Mouse (Mus musculus): ENCODE measurements around the gene Slc9a3r1. TPM values are rescaled to one million over a fixed set of nuclear protein-coding genes. Genes with fewer than 3 reads are reported as not detected.

Slc9a3r1 gene
- polyA plus RNA-seq (2015; fragmentation: Nextera tagmentation; extraction: Ambion mirVana): 34.2 and 51.7 TPM in 2 replicates

GRCm38 (mm10) chr11:115162832-115163480, at the start of gene Slc9a3r1:
TSS of gene Slc9a3r1 (plus strand) at chr11:115163341.
- Histone ChIP-seq H3K4me2 (ENCODE audit: low read depth, low read length) (peak within 1 kb of the TSS; percentile 95), H3K36me3 (ENCODE audit: control insufficient read depth, insufficient read depth) (no peaks in the 10 kb centered on the region), H3K9me3 (replicated peaks; ENCODE audit: control insufficient read depth, low read length) (no peaks in the 10 kb centered on the region; the same call in 1 of the 2 replicates), H3K27me3 (ENCODE audit: control insufficient read depth, insufficient read depth, low read length) (peaks cover 4% of the 10 kb centered on the region; the same call in 1 of the 2 replicates), H3K4me3 (ENCODE audit: low read length) (peak within 1 kb of the TSS; percentile 82), H3K27ac (ENCODE audit: low read length) (peak within 1 kb of the TSS; percentile 68), H3K9ac (ENCODE audit: low read length) (peak within 1 kb of the TSS; percentile 75), H3K4me1 (ENCODE audit: control insufficient read depth, insufficient read depth, low read length) (peaks cover 33% of the 10 kb centered on the region)
- under 1% methylated on average over 47 of the region's 47 CpGs for WGBS
- peak; percentile 97 for ATAC-seq (replicated peaks; ENCODE audit: extremely low read depth, insufficient read depth, low FRiP score)

DNA sequence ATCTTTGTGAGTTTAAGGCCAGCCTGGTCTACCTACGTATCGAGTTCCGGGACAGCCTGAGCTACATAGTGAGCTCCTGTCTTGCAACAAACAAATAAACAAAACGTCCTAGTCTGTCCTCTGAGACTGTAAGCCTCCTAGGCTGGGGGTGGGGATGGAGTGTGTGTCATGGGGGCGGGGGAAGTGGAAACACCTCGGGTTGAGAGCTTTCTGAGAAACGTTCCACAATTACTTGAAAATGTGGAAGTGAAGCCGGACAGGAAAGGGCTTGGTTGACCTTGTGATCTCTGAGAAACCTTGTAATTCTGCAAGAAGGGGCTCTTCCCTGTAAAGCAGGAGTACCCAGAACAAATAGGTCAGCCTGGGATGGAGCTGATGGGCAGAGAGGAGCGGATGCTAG, 43.7 kb upstream of the Slc9a3r1 start:
- Histone ChIP-seq H3K4me1 (ENCODE audit: control insufficient read depth, insufficient read depth, low read length) (peaks cover 2% of the 10 kb centered on the region; the same call in 1 of the 2 replicates), H3K9ac (ENCODE audit: low read length) (no peak overlapping the region), H3K27ac (ENCODE audit: low read length) (no peak overlapping the region), H3K4me3 (ENCODE audit: low read length) (no peak overlapping the region), H3K27me3 (ENCODE audit: control insufficient read depth, insufficient read depth, low read length) (no peaks in the 10 kb centered on the region), H3K9me3 (replicated peaks; ENCODE audit: control insufficient read depth, low read length) (0 out of 2 replicates have a peak, but pooled peaks cover under 1% of the 10 kb centered on the region), H3K36me3 (ENCODE audit: control insufficient read depth, insufficient read depth) (no peaks in the 10 kb centered on the region), H3K4me2 (ENCODE audit: low read depth, low read length) (no peak overlapping the region)
- ATAC-seq (replicated peaks; ENCODE audit: extremely low read depth, insufficient read depth, low FRiP score): no peak
- 63% methylated on average over 9 of the region's 9 CpGs for WGBS

DNA sequence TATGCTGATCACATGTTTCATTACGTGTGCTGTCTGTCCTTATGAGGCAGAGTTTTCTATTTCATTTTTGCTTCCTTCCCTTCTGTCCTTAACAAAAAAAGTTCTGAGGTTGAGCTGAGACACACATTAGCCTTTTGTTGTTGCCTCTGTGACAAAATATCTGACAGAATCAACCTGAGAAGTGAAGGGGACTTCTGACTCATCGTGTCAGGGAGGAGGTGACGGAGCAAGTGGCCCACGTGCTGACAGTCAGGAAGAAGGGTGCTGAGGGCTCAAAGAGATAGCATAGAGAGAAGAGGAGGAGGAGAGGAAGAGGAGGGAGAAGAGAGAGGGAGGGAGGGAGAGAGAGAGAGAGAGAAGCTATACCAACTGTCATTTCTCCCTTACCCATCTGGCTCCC, 34.7 kb upstream of the Slc9a3r1 start:
- ATAC-seq (replicated peaks; ENCODE audit: extremely low read depth, insufficient read depth, low FRiP score): no peak
- Histone ChIP-seq H3K27ac (ENCODE audit: low read length) (no peak overlapping the region), H3K4me2 (ENCODE audit: low read depth, low read length) (no peak overlapping the region), H3K9ac (ENCODE audit: low read length) (no peak overlapping the region), H3K27me3 (ENCODE audit: control insufficient read depth, insufficient read depth, low read length) (no peaks in the 10 kb centered on the region), H3K36me3 (ENCODE audit: control insufficient read depth, insufficient read depth) (no peaks in the 10 kb centered on the region), H3K4me1 (ENCODE audit: control insufficient read depth, insufficient read depth, low read length) (no peaks in the 10 kb centered on the region), H3K9me3 (replicated peaks; ENCODE audit: control insufficient read depth, low read length) (0 out of 2 replicates have a peak, but pooled peaks cover 3% of the 10 kb centered on the region), H3K4me3 (ENCODE audit: low read length) (no peak overlapping the region)
- WGBS: 43% methylated on average over 4 of the region's 4 CpGs

- 79% methylated on average over 13 of the region's 13 CpGs for WGBS
Observed at GRCm38 (mm10) chr11:115129508-115130126, 33.5 kb upstream of the Slc9a3r1 start.

GRCm38 (mm10) chr11:115131768-115132381, 31.3 kb upstream of the Slc9a3r1 start:
- no peaks in the 10 kb centered on the region for H3K27me3 ChIP-seq (ENCODE audit: control insufficient read depth, insufficient read depth, low read length)
- H3K9ac ChIP-seq (ENCODE audit: low read length): no peak overlapping the region
- H3K9me3 ChIP-seq (replicated peaks; ENCODE audit: control insufficient read depth, low read length): no peaks in the 10 kb centered on the region
- H3K4me2 ChIP-seq (ENCODE audit: low read depth, low read length): no peak overlapping the region
- no peaks in the 10 kb centered on the region for H3K4me1 ChIP-seq (ENCODE audit: control insufficient read depth, insufficient read depth, low read length)
- no peaks in the 10 kb centered on the region for H3K36me3 ChIP-seq (ENCODE audit: control insufficient read depth, insufficient read depth)
- no peak for ATAC-seq (replicated peaks; ENCODE audit: extremely low read depth, insufficient read depth, low FRiP score)
- H3K27ac ChIP-seq (ENCODE audit: low read length): no peak overlapping the region
- H3K4me3 ChIP-seq (ENCODE audit: low read length): no peak overlapping the region
- 74% methylated on average over 8 of the region's 8 CpGs for WGBS

More at GRCm38 (mm10) chr11:115129508-115130126, 33.5 kb upstream of the Slc9a3r1 start:
- H3K4me1 ChIP-seq (ENCODE audit: control insufficient read depth, insufficient read depth, low read length): no peaks in the 10 kb centered on the region
- ATAC-seq (replicated peaks; ENCODE audit: extremely low read depth, insufficient read depth, low FRiP score): no peak
- no peak overlapping the region for H3K9ac ChIP-seq (ENCODE audit: low read length)
- no peak overlapping the region for H3K4me3 ChIP-seq (ENCODE audit: low read length)
- H3K36me3 ChIP-seq (ENCODE audit: control insufficient read depth, insufficient read depth): no peaks in the 10 kb centered on the region
- no peaks in the 10 kb centered on the region for H3K27me3 ChIP-seq (ENCODE audit: control insufficient read depth, insufficient read depth, low read length)
- 0 out of 2 replicates have a peak, but pooled peaks cover under 1% of the 10 kb centered on the region for H3K9me3 ChIP-seq (replicated peaks; ENCODE audit: control insufficient read depth, low read length)
- H3K27ac ChIP-seq (ENCODE audit: low read length): no peak overlapping the region
- H3K4me2 ChIP-seq (ENCODE audit: low read depth, low read length): no peak overlapping the region

- 62% methylated on average over 8 of the region's 8 CpGs for WGBS
- no peaks in the 10 kb centered on the region for H3K4me1 ChIP-seq (ENCODE audit: control insufficient read depth, insufficient read depth, low read length)
- no peaks in the 10 kb centered on the region for H3K27me3 ChIP-seq (ENCODE audit: control insufficient read depth, insufficient read depth, low read length)
- H3K4me2 ChIP-seq (ENCODE audit: low read depth, low read length): no peak within 1 kb of the TSS
- H3K27ac ChIP-seq (ENCODE audit: low read length): no peak within 1 kb of the TSS
- H3K36me3 ChIP-seq (ENCODE audit: control insufficient read depth, insufficient read depth): no peaks in the 10 kb centered on the region
- H3K9ac ChIP-seq (ENCODE audit: low read length): no peak within 1 kb of the TSS
- H3K9me3 ChIP-seq (replicated peaks; ENCODE audit: control insufficient read depth, low read length): no peaks in the 10 kb centered on the region
- ATAC-seq (replicated peaks; ENCODE audit: extremely low read depth, insufficient read depth, low FRiP score): no peak
- no peak within 1 kb of the TSS for H3K4me3 ChIP-seq (ENCODE audit: low read length)
Observed at GRCm38 (mm10) chr11:115133800-115134199, 29.3 kb upstream of the Slc9a3r1 start, which contains the start of gene Cd300lf. TSS of gene Cd300lf (minus strand) at chr11:115133992.

- 64% methylated on average over 5 of the region's 5 CpGs for WGBS
- Histone ChIP-seq H3K27me3 (ENCODE audit: control insufficient read depth, insufficient read depth, low read length) (no peaks in the 10 kb centered on the region), H3K4me2 (ENCODE audit: low read depth, low read length) (no peak overlapping the region), H3K27ac (ENCODE audit: low read length) (no peak overlapping the region), H3K9me3 (replicated peaks; ENCODE audit: control insufficient read depth, low read length) (no peaks in the 10 kb centered on the region), H3K4me1 (ENCODE audit: control insufficient read depth, insufficient read depth, low read length) (no peaks in the 10 kb centered on the region), H3K4me3 (ENCODE audit: low read length) (no peak overlapping the region), H3K9ac (ENCODE audit: low read length) (no peak overlapping the region), H3K36me3 (ENCODE audit: control insufficient read depth, insufficient read depth) (no peaks in the 10 kb centered on the region)
- ATAC-seq (replicated peaks; ENCODE audit: extremely low read depth, insufficient read depth, low FRiP score): no peak
Observed at GRCm38 (mm10) chr11:115138597-115139262, 24.4 kb upstream of the Slc9a3r1 start.

GRCm38 (mm10) chr11:115141970-115142369, 21.2 kb upstream of the Slc9a3r1 start:
- Histone ChIP-seq H3K4me1 (ENCODE audit: control insufficient read depth, insufficient read depth, low read length) (no peaks in the 10 kb centered on the region), H3K4me2 (ENCODE audit: low read depth, low read length) (no peak overlapping the region), H3K9ac (ENCODE audit: low read length) (no peak overlapping the region), H3K27me3 (ENCODE audit: control insufficient read depth, insufficient read depth, low read length) (no peaks in the 10 kb centered on the region), H3K36me3 (ENCODE audit: control insufficient read depth, insufficient read depth) (no peaks in the 10 kb centered on the region), H3K9me3 (replicated peaks; ENCODE audit: control insufficient read depth, low read length) (no peaks in the 10 kb centered on the region), H3K27ac (ENCODE audit: low read length) (no peak overlapping the region), H3K4me3 (ENCODE audit: low read length) (no peak overlapping the region)
- WGBS: 70% methylated on average over 2 of the region's 2 CpGs
- no peak for ATAC-seq (replicated peaks; ENCODE audit: extremely low read depth, insufficient read depth, low FRiP score)

All from heart, embryonic 16.5 days (tissue).